In genomic region chr13:46930659-46931046, GRCm38 (mm10) we compare ENCODE assay signal across 8 mouse cellular contexts. TPM values are rescaled to one million over a fixed set of nuclear protein-coding genes. Genes with fewer than 3 reads are reported as not detected.
DNase-seq lines count a peak whose midpoint lies in the region; ATAC-seq lines count a peak whose summit lies in the region.

No protein-coding gene starts in this region.

- peak overlapping the region; percentile 73 for H3K4me2 ChIP-seq in embryonic facial prominence, embryonic 15.5 days (replicated peaks)
- H3K4me2 ChIP-seq in intestine, embryonic 16.5 days (ENCODE audit: low read depth, low read length) = peak overlapping the region; percentile 92

- peak overlapping the region; percentile 87 for H3K9ac ChIP-seq in embryonic facial prominence, embryonic 15.5 days
- peak overlapping the region; percentile 98 for H3K9ac ChIP-seq in intestine, embryonic 16.5 days (ENCODE audit: low read depth, low read length)

- peak; percentile 24; the same call in 1 of the 2 replicates for ATAC-seq in embryonic facial prominence, embryonic 15.5 days (ENCODE audit: insufficient number of reproducible peaks, low FRiP score, low TSS enrichment, low read depth)
- peak; percentile 32; the same call in 1 of the 2 replicates for ATAC-seq in intestine, embryonic 16.5 days
- ATAC-seq in megakaryocyte progenitor cell, adult 5-6 weeks (replicated peaks; ENCODE audit: poor library complexity) = peak; percentile 55

- 2% methylated on average over 15 of the region's 15 CpGs for WGBS in heart, embryonic 10.5 days
- 2% methylated on average over 15 of the region's 15 CpGs for WGBS in embryonic facial prominence, embryonic 15.5 days
- 2% methylated on average over 15 of the region's 15 CpGs for WGBS in intestine, embryonic 16.5 days

- peaks cover 56% of the 10 kb centered on the region for H3K4me1 ChIP-seq in heart, embryonic 10.5 days
- H3K4me1 ChIP-seq in embryonic facial prominence, embryonic 15.5 days = peaks cover 18% of the 10 kb centered on the region
- peaks cover 15% of the 10 kb centered on the region for H3K4me1 ChIP-seq in intestine, embryonic 16.5 days (ENCODE audit: control insufficient read depth, insufficient read depth, low read length)

- peak overlapping the region; percentile 88 for H3K4me3 ChIP-seq in heart, embryonic 10.5 days
- H3K4me3 ChIP-seq in embryonic facial prominence, embryonic 15.5 days (replicated peaks) = peak overlapping the region; percentile 84
- peak overlapping the region; percentile 83 for H3K4me3 ChIP-seq in intestine, embryonic 16.5 days (ENCODE audit: low read length)

- no peaks in the 10 kb centered on the region for H3K27me3 ChIP-seq in heart, embryonic 10.5 days (ENCODE audit: insufficient read depth, poor library complexity, severe bottlenecking)
- no peaks in the 10 kb centered on the region for H3K27me3 ChIP-seq in embryonic facial prominence, embryonic 15.5 days
- no peaks in the 10 kb centered on the region for H3K27me3 ChIP-seq in intestine, embryonic 16.5 days (replicated peaks; ENCODE audit: control insufficient read depth, insufficient read depth, low read length)
- H3K27me3 ChIP-seq in splenic B cell, adult 2 months (ENCODE audit: control insufficient read depth, insufficient read depth, low read length, poor library complexity, severe bottlenecking) = no peaks in the 10 kb centered on the region

- DNase-seq in heart, embryonic 10.5 days (ENCODE audit: low spot score) = no peak
- no peak for DNase-seq in heart, adult 11 months
- DNase-seq in CD8-positive naive resting alpha-beta T cell, adult 2 months (ENCODE audit: low read depth in 2 of 2, low spot score in 2 of 2) = peak; percentile 4 to 34
- peak; percentile 44 for DNase-seq in splenic B cell, adult 2 months (ENCODE audit: low read depth, low spot score)
- DNase-seq in adrenal gland, adult (ENCODE audit: inconsistent age in 2 of 2, low spot score in 1 of 2) = no peak

- peaks cover 6% of the 10 kb centered on the region for H3K36me3 ChIP-seq in heart, embryonic 10.5 days
- no peaks in the 10 kb centered on the region for H3K36me3 ChIP-seq in embryonic facial prominence, embryonic 15.5 days
- peaks cover 3% of the 10 kb centered on the region; the same call in 1 of the 2 replicates for H3K36me3 ChIP-seq in intestine, embryonic 16.5 days (ENCODE audit: control insufficient read depth, insufficient read depth, low read length)
- no peaks in the 10 kb centered on the region for H3K36me3 ChIP-seq in splenic B cell, adult 2 months (ENCODE audit: control insufficient read depth, insufficient read depth, low read length, poor library complexity, severe bottlenecking)

- peak overlapping the region; percentile 99 for H3K27ac ChIP-seq in heart, embryonic 10.5 days
- H3K27ac ChIP-seq in embryonic facial prominence, embryonic 15.5 days (replicated peaks) = peak overlapping the region; percentile 98
- H3K27ac ChIP-seq in intestine, embryonic 16.5 days (ENCODE audit: low read length) = peak overlapping the region; percentile 100

- H3K9me3 ChIP-seq in heart, embryonic 10.5 days = no peaks in the 10 kb centered on the region
- H3K9me3 ChIP-seq in embryonic facial prominence, embryonic 15.5 days (replicated peaks) = no peaks in the 10 kb centered on the region
- no peaks in the 10 kb centered on the region for H3K9me3 ChIP-seq in intestine, embryonic 16.5 days (ENCODE audit: control insufficient read depth, low read length)

RNA-seq across cellular contexts. Expression of gene Kif13a, which starts 1.0 kb away (rescaled TPM):
- polyA plus RNA-seq in heart, embryonic 10.5 days (2016; fragmentation: Nextera tagmentation; extraction: Ambion mirVana) = 29.1 and 46.4 TPM in 2 replicates
- polyA plus RNA-seq in embryonic facial prominence, embryonic 15.5 days (2015; fragmentation: Nextera tagmentation; extraction: Ambion mirVana) = 21.0 and 26.7 TPM in 2 replicates
- polyA plus RNA-seq in intestine, embryonic 16.5 days (2015; fragmentation: Nextera tagmentation; extraction: Ambion mirVana) = 6.2 and 7.6 TPM in 2 replicates
- 20.9 and 24.4 TPM in 2 replicates for total RNA-seq in megakaryocyte progenitor cell, adult 5-6 weeks (2015)
- total RNA-seq in megakaryocyte progenitor cell, adult 5-6 weeks (2017) = 31.1 and 41.0 TPM in 2 replicates

Comparison
In these comparisons a context has a peak if more than half of its experiments do, and no peak if none do; other contexts are left out.
1. DNase-seq: peak in CD8-positive naive resting alpha-beta T cell, adult 2 months (2 of 2) and splenic B cell, adult 2 months (single experiment); none in heart, embryonic 10.5 days (single experiment), heart, adult 11 months (single experiment) and adrenal gland, adult (0 of 2).
2. Peak in every context shown above with its lines, with median percentiles within 50 percentile points of each other: H3K27ac ChIP-seq, H3K4me3 ChIP-seq and ATAC-seq.